Mouse (Mus musculus) liver, adult 2 months (tissue): ENCODE data around the gene Iqck. TPM values are rescaled to one million over a fixed set of nuclear protein-coding genes. Genes with fewer than 3 reads are reported as not detected.

Source experiments
- DNase-seq: peaks from one replicate; pipeline ENCODE4 v3.0.0-alpha.2; 2011; ENCODE audit warnings: low read depth, low spot score; ENCODE audit errors: extremely low read depth
- H3K27ac ChIP-seq: fragments of 200-500 bp; replicated peaks from 2 replicates; pipeline ENCODE4 v1.5.1; 2012; ENCODE audit warnings: low read depth, mild to moderate bottlenecking, control low read depth, inconsistent platforms, low read length; ENCODE audit not compliant: insufficient read depth
- H3K27me3 ChIP-seq: fragments of 200-500 bp; 2 replicates; pipeline ENCODE4 v1.6.1; 2012; ENCODE audit warnings: mild to moderate bottlenecking, moderate library complexity, low read length, inconsistent platforms; ENCODE audit not compliant: control insufficient read depth, insufficient read depth
- H3K36me3 ChIP-seq: fragments of 200-500 bp; 2 replicates; pipeline ENCODE4 v1.6.1; 2012; ENCODE audit warnings: low read length, inconsistent platforms; ENCODE audit not compliant: control insufficient read depth, insufficient read depth
- H3K4me1 ChIP-seq: fragments of 200-500 bp; 2 replicates; pipeline ENCODE4 v1.6.1; 2011; ENCODE audit warnings: low read length; ENCODE audit not compliant: control insufficient read depth, insufficient read depth
- H3K4me3 ChIP-seq: fragments of 200-500 bp; 2 replicates; pipeline ENCODE4 v1.5.1; 2011; ENCODE audit warnings: low read depth, mild to moderate bottlenecking, control low read depth, low read length, moderate library complexity; ENCODE audit not compliant: insufficient read depth
- H3K79me2 ChIP-seq: fragments of 200-500 bp; 2 replicates; pipeline ENCODE4 v1.6.1; 2012; ENCODE audit warnings: inconsistent platforms, mild to moderate bottlenecking, low read length, moderate library complexity; ENCODE audit not compliant: control insufficient read depth, insufficient read depth
- H3K9ac ChIP-seq: fragments of 200-500 bp; 2 replicates; pipeline ENCODE4 v1.6.1; 2012; ENCODE audit warnings: low read depth, mild to moderate bottlenecking, control low read depth, inconsistent platforms, low read length
- CTCF ChIP-seq: fragments of 200-500 bp; IDR thresholded peaks from 2 replicates; pipeline ENCODE4 v1.5.1; 2011; ENCODE audit warnings: low read depth, low read length, control low read depth
- POLR2A ChIP-seq: fragments of 200-500 bp; IDR thresholded peaks from 2 replicates; pipeline ENCODE4 v1.6.1; 2011; ENCODE audit warnings: low read length, control low read depth; ENCODE audit not compliant: insufficient read depth; ENCODE audit errors: extremely low read depth
- WGBS: fragments of 180-500 bp; shearing (Covaris S2); methylation state at CpG from one replicate; pipeline ENCODE4 v1.1.7; 2018; 5-methylcytosine and 5-hydroxymethylcytosine counted together
- polyA plus RNA-seq: library from polyadenylated mRNA; depleted of rRNA; stranded (reverse); fragments of >200 nt; gene quantifications from 2 replicates; pipeline ENCODE4 v1.2.3, GENCODE M21; 2012
- total RNA-seq: library from RNA; depleted of rRNA; stranded (reverse); fragments of >200 nt; gene quantifications from 2 replicates; pipeline ENCODE4 v1.2.3, GENCODE M21; 2014

The Iqck gene
- total and polyA plus RNA-seq, 2 experiments, result 0.07 to 0.09 TPM

DNA sequence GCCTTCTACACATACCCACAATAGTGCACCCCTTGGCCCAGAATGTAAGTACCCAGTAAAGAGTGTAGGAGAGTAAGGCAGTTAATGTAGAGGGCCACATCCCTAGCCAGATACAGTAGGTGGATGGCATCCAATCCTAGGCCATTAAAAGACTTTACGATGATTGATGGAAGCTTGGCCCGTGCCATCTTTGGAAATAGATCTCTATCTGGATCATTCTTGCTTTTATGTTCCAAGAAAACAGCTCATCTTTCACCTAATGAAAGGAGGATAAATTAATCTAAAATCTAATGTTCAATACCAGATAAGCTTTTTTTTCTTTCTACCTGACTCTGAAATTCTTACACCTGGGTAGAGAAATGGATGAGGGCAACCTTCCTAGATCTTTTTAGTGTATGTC, 55.6 kb downstream of the Iqck start:
- H3K4me1 ChIP-seq, result no peaks in the 10 kb centered on the region
- no peak overlapping the region for H3K9ac ChIP-seq
- no peaks in the 10 kb centered on the region for H3K79me2 ChIP-seq
- no peaks in the 10 kb centered on the region for H3K27me3 ChIP-seq
- no peak overlapping the region for H3K4me3 ChIP-seq
- 97% methylated on average over 2 of the region's 2 CpGs for WGBS
- no peaks in the 10 kb centered on the region for H3K36me3 ChIP-seq
- no peak for TF ChIP-seq POLR2A
- TF ChIP-seq CTCF, result no peak
- no peak overlapping the region for H3K27ac ChIP-seq
- no peak for DNase-seq

DNA sequence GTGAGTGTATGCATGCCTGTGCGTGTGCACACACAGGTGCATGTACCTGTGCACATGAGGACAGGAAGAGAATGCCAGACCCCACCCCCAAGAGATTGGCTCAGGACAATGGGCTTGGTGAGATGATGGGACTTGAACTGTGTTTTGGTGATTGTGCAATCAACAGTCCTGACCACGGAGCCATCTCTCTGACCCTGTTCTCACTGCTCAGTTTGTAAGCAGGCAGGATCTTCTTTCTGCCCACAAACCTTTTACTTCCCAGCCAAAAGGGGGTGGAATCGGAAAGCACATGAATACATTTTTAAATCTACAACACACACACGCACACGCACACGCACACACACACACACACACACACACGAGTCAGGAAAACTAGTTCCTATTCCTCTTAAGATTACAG, 56.0 kb downstream of the Iqck start:
- H3K4me1 ChIP-seq, result no peaks in the 10 kb centered on the region
- H3K27me3 ChIP-seq, result no peaks in the 10 kb centered on the region
- no peak overlapping the region for H3K27ac ChIP-seq
- H3K4me3 ChIP-seq, result no peak overlapping the region
- TF ChIP-seq CTCF (no peak), POLR2A (no peak)
- no peak for DNase-seq
- H3K9ac ChIP-seq, result no peak overlapping the region
- 75% methylated on average over 7 of the region's 7 CpGs for WGBS
- H3K79me2 ChIP-seq, result no peaks in the 10 kb centered on the region
- H3K36me3 ChIP-seq, result no peaks in the 10 kb centered on the region

DNA sequence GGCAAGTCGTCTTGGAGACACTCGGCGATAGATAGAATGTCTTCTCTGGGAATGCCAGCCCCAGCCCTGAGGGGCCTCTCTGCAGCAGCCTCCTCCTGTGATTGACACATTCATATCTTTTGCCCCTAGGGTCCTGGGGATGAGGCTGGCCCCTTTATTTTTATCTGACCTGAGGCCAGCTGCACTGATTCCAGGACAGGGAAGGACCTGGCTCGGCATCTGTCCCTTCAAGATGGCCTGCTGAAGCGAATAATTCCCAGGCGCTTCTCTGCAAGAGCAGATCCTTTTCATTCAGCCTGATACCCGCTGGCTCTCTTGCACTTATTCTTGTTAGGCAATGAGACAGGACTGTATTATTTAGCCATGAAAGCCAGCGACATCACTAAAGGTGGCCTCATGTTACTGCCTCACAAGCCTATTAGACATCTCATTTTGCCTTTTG, 56.5 kb downstream of the Iqck start:
- 90% methylated on average over 8 of the region's 8 CpGs for WGBS
- no peaks in the 10 kb centered on the region for H3K79me2 ChIP-seq
- no peak for TF ChIP-seq CTCF
- no peak for TF ChIP-seq POLR2A
- H3K36me3 ChIP-seq, result no peaks in the 10 kb centered on the region
- no peak overlapping the region for H3K9ac ChIP-seq
- H3K4me1 ChIP-seq, result no peaks in the 10 kb centered on the region
- H3K27ac ChIP-seq, result no peak overlapping the region
- H3K4me3 ChIP-seq, result no peak overlapping the region
- DNase-seq, result no peak
- H3K27me3 ChIP-seq, result no peaks in the 10 kb centered on the region

DNA sequence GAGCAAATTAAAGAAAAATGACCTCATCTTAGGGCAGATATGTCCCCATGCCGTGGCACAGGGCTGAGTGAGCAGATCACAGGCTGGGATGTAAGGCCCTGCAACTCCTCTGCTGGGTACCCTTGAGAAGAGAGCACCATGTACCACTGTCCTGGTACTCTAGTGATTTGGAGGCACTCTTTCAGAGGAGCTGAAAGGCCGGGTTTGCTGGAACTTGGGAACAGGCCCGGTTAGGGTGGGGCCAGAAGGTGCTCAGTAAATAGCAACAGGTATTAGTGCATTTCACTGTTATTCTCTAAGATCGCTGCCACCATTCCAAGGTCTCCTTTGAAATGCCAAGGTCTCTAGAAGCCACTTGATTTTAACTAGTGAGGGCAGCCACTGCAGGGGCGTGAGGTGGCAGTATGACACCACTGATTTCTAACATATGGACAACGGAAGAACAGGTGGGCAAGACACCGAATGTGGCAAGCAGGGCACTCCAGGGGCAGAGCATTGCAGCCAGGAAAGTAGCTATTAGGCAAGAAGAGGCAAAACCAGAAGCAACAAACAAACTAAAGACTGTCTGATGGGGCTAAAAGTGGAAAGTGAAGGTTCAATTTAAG, 59.1 kb downstream of the Iqck start:
- H3K36me3 ChIP-seq, result no peaks in the 10 kb centered on the region
- DNase-seq, result no peak
- H3K4me1 ChIP-seq, result no peaks in the 10 kb centered on the region
- 83% methylated on average over 7 of the region's 7 CpGs for whole genome bisulfite sequencing
- TF ChIP-seq CTCF (no peak), POLR2A (no peak)
- H3K27me3 ChIP-seq, result no peaks in the 10 kb centered on the region
- no peaks in the 10 kb centered on the region for H3K79me2 ChIP-seq
- H3K4me3 ChIP-seq, result no peak overlapping the region
- no peak overlapping the region for H3K9ac ChIP-seq
- no peak overlapping the region for H3K27ac ChIP-seq

DNA sequence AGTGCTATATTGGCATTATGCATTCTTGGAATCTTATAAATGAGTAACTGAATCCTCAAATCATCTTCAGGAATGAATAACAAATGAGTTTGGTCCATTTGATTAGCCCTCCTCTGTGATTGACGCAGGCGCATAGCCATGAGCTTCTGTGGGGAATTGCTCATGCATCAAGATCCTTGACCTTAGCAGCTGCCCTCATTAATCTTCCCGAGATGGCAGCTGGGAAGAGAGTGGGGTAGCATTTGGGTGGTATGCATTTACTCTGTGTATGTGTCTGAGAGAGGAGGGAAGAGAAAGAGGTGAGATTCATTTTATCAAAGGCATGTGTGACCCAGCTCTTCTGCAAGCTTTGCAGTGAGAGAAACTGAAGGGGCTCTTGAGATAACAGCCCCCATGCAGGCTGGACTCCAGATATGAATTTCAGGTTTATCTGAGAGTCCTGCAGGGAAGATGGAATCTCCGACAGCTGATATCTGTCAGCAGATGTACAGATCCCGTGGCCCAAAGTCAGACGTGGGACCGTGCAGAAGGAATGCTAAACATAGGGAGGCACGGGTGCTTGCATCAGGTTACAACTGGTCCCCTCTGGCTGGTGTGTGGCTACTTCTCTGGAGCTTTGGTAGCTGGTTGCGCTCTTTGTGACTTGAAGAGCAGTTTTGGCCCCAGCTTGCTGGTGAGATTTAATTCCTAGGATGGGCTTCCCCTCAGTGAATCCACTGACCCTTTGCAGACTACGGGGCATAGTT, 63.9 kb downstream of the Iqck start:
- no peak for TF ChIP-seq CTCF
- no peak for TF ChIP-seq POLR2A
- no peak for DNase-seq

DNA sequence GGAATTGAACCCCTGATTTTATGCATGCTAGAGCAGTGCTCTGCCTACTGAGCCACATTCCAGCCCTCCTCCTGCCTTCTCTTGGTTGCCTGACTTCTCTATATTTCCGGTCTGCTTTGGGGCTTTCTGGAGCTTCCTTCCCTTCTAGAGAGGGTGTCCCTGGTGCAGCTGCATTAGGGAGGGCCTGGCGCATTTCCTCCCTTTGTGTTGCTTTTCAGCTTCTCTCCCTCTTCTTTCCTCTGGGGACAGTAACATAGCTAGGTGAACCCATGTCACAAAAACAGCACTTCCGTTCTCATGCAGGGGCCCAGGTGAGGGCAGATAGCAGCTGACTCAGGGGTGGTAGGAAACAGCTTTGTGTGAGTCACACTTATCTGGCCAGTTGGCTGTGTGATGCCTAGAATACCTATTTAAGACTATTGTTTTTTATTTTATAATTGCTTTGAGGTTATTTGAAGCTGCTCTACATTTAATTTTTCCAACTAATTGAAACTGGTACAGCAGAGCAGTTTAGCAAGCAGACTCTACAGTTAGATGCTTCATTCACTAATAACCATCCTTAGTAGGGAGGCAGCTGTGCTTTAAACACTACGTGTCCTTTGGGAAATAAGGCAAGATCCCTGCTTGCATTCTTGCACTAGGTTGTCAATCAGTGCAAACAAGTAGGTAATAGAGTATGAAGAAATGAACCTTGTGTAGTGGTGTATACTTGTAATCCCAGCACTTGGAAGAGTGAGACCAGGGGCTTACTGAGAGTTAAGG, 67.1 kb downstream of the Iqck start:
- TF ChIP-seq CTCF (no peak), POLR2A (no peak)
- Histone ChIP-seq H3K9ac (no peak overlapping the region), H3K4me1 (no peaks in the 10 kb centered on the region), H3K27ac (no peak overlapping the region), H3K36me3 (no peaks in the 10 kb centered on the region), H3K27me3 (no peaks in the 10 kb centered on the region), H3K4me3 (no peak overlapping the region), H3K79me2 (no peaks in the 10 kb centered on the region)
- 73% methylated on average over 4 of the region's 4 CpGs for WGBS
- DNase-seq, result no peak

More for the DNA sequence above, 63.9 kb downstream of the Iqck start:
- Histone ChIP-seq H3K27me3 (no peaks in the 10 kb centered on the region), H3K79me2 (no peaks in the 10 kb centered on the region), H3K4me3 (no peak overlapping the region), H3K36me3 (no peaks in the 10 kb centered on the region), H3K4me1 (no peaks in the 10 kb centered on the region), H3K9ac (no peak overlapping the region), H3K27ac (no peak overlapping the region)
- 73% methylated on average over 10 of the region's 10 CpGs for WGBS
